Mouse (Mus musculus): Measurements from ENCODE around the gene Frmd4a.

DNA sequence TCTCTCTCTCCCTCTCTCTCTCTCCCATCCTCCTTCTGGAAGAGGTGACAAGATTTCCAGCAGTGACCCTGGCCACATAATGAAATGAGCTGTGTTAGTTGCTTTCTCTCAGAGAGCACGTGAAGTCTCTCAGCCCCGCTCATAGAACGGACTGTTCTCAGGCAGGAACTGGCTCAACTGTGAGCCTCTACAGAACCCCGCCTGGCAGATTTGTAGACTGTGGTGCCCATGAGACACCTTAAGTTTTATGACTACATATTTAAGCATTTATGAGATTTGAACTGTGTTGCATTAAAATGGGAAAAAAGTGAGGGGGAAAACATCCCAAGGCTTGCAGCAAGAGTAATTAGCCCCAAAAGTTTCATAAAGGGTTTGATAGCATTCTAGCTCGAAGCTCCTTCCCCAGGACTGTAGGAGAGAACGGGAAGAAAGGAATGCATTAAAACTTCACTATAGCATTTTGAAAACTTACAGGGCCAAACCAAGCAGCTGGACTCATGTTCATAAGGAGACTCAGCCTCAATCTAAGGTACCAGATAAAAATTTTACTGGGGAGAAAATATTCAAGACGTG lies 339.4 kb downstream of the Frmd4a start:
- TF ChIP-seq CHD2 (IDR thresholded peaks at IDR 0.05; ENCODE audit: low read depth, low read length) (no peak), ZNF384 (IDR thresholded peaks at IDR 0.05; ENCODE audit: low read depth, low read length) (no peak), MAFK (IDR thresholded peaks at IDR 0.05; ENCODE audit: insufficient read depth, low read depth, low read length) (no peak)

Measured in ES-E14 (cell line).